Mouse (Mus musculus): Measurements from ENCODE around the gene Mtfmt.
A peak's percentile ranks its signal among the peaks of the same experiment; 100 is the strongest.

Gene Mtfmt

GRCm38 (mm10) chr9:65435671-65436301, at the start of gene Mtfmt:
TSS of gene Mtfmt (plus strand) at chr9:65435782.
- peak; percentile 97 for DNase-seq

GRCm38 (mm10) chr9:65386373-65387140, 49.0 kb upstream of the Mtfmt start:
- DNase-seq: peak; percentile 82

GRCm38 (mm10) chr9:65390752-65391612, 44.6 kb upstream of the Mtfmt start:
- no peak for DNase-seq

- no peak for DNase-seq
Measured at GRCm38 (mm10) chr9:65391613-65391964, 44.0 kb upstream of the Mtfmt start, which contains the start of gene Kbtbd13. TSS of gene Kbtbd13 (minus strand) at chr9:65391652.

- DNase-seq: peak; percentile 84
Measured at GRCm38 (mm10) chr9:65392638-65393364, 42.8 kb upstream of the Mtfmt start.

- peak; percentile 55 for DNase-seq
Measured at GRCm38 (mm10) chr9:65393606-65394005, 42.0 kb upstream of the Mtfmt start.

GRCm38 (mm10) chr9:65394360-65394759, 41.2 kb upstream of the Mtfmt start:
- DNase-seq: peak; percentile 48

GRCm38 (mm10) chr9:65398279-65398678, 37.3 kb upstream of the Mtfmt start, which contains the start of gene Rasl12:
TSS of gene Rasl12 (plus strand) at chr9:65398506.
- peak; percentile 92 for DNase-seq

- peak; percentile 54 for DNase-seq
Measured at GRCm38 (mm10) chr9:65399934-65400333, 35.6 kb upstream of the Mtfmt start.

- peak; percentile 94 for DNase-seq
Measured at GRCm38 (mm10) chr9:65404331-65405183, 31.0 kb upstream of the Mtfmt start.

GRCm38 (mm10) chr9:65405184-65405449, 30.5 kb upstream of the Mtfmt start:
- DNase-seq: no peak

- no peak for DNase-seq
Measured at GRCm38 (mm10) chr9:65407327-65407726, 28.3 kb upstream of the Mtfmt start.

GRCm38 (mm10) chr9:65407861-65408260, 27.7 kb upstream of the Mtfmt start:
- no peak for DNase-seq

GRCm38 (mm10) chr9:65408871-65409295, 26.7 kb upstream of the Mtfmt start:
- DNase-seq: peak; percentile 61

GRCm38 (mm10) chr9:65410378-65410777, 25.2 kb upstream of the Mtfmt start:
- DNase-seq: no peak

- no peak for DNase-seq
Measured at GRCm38 (mm10) chr9:65411326-65411725, 24.3 kb upstream of the Mtfmt start.

- no peak for DNase-seq
Measured at GRCm38 (mm10) chr9:65417738-65418137, 17.8 kb upstream of the Mtfmt start.

GRCm38 (mm10) chr9:65419633-65420032, 15.9 kb upstream of the Mtfmt start:
- no peak for DNase-seq

GRCm38 (mm10) chr9:65422760-65423501, 12.7 kb upstream of the Mtfmt start, which contains the start of gene Slc51b:
TSS of gene Slc51b (minus strand) at chr9:65422955.
- no peak for DNase-seq

GRCm38 (mm10) chr9:65424393-65424792, 11.2 kb upstream of the Mtfmt start:
- no peak for DNase-seq

GRCm38 (mm10) chr9:65427511-65427910, 8.1 kb upstream of the Mtfmt start:
- no peak for DNase-seq
